Mouse (Mus musculus) lung, embryonic 16.5 days (tissue): ENCODE data around the gene Spata33. TPM values are rescaled to one million over a fixed set of nuclear protein-coding genes. Genes with fewer than 3 reads are reported as not detected.
"Not testable (repeated sequence)": the region's sequence is repeated elsewhere in the genome, so short reads cannot be mapped to it uniquely, and the experiment has no call there.

Experiments used
- ATAC-seq: fragments of 200-750 bp; cut with Nextera tagmentation; 2 replicates; pipeline ENCODE4 v1.8.0; 2017; ENCODE audit warnings: low read depth, mild to moderate bottlenecking, moderate library complexity
- H3K27ac ChIP-seq: fragments of 300-500 bp; sonication (generic); 2 replicates; pipeline ENCODE4 v1.5.1; 2014; ENCODE audit warnings: mild to moderate bottlenecking, control low read depth, low read length
- H3K27me3 ChIP-seq: fragments of 300-500 bp; sonication (generic); 2 replicates; pipeline ENCODE4 v1.6.1; 2014; ENCODE audit warnings: low read depth, low read length, mixed read lengths; ENCODE audit not compliant: control insufficient read depth, insufficient read depth
- H3K36me3 ChIP-seq: fragments of 300-500 bp; sonication (generic); 2 replicates; pipeline ENCODE4 v1.6.1; 2014; ENCODE audit warnings: low read length; ENCODE audit not compliant: control insufficient read depth, insufficient read depth
- H3K4me1 ChIP-seq: fragments of 300-500 bp; sonication (generic); replicated peaks from 2 replicates; pipeline ENCODE4 v1.6.1; 2014; ENCODE audit warnings: low read length, mixed read lengths; ENCODE audit not compliant: control insufficient read depth, insufficient read depth
- H3K4me2 ChIP-seq: fragments of 300-500 bp; sonication (generic); 2 replicates; pipeline ENCODE4 v1.6.1; 2014; ENCODE audit warnings: low read depth, low read length, control low read depth
- H3K4me3 ChIP-seq: fragments of 300-500 bp; sonication (generic); 2 replicates; pipeline ENCODE4 v1.5.1; 2014; ENCODE audit warnings: mild to moderate bottlenecking, low read length, control low read depth
- H3K9ac ChIP-seq: fragments of 300-500 bp; sonication (generic); 2 replicates; pipeline ENCODE4 v1.6.1; 2014; ENCODE audit warnings: low read length, control low read depth
- H3K9me3 ChIP-seq: fragments of 300-500 bp; sonication (generic); 2 replicates; pipeline ENCODE4 v1.6.1; 2016; ENCODE audit warnings: low read length; ENCODE audit not compliant: control insufficient read depth
- WGBS: fragments of 180-500 bp; shearing (Covaris S2); extraction: QIAGEN DNeasy Blood & Tissue Kit; methylation state at CpG from one replicate; pipeline ENCODE4 v1.1.7; 2014; 5-methylcytosine and 5-hydroxymethylcytosine counted together
- polyA plus RNA-seq: library from polyadenylated mRNA; unstranded; fragments of >200 nt; fragmentation: Nextera tagmentation; extraction: Ambion mirVana; gene quantifications from 2 replicates; pipeline ENCODE4 v1.2.1, GENCODE M21; 2015

Gene Spata33
- polyA plus RNA-seq, 1 experiment from 2014 or later, result 6.7 TPM

- WGBS, result 0% methylated on average over 87 of the region's 99 CpGs
- peak; percentile 98 for ATAC-seq
These were observed 41.7 kb downstream of the Spata33 start, which contains the start of the genes Zfp276 and Vps9d1 for GRCm38 (mm10) chr8:123254099-123254885. Zfp276 (plus strand) TSS chr8:123254195. Vps9d1 (minus strand) TSS chr8:123254348.

GRCm38 (mm10) chr8:123255170-123255569 is 42.5 kb downstream of the Spata33 start:
- no peak for ATAC-seq
- WGBS, result 62% methylated on average over 6 of the region's 6 CpGs
- Histone ChIP-seq H3K9me3 (no peaks in the 10 kb centered on the region), H3K4me1 (peaks cover 19% of the 10 kb centered on the region), H3K9ac (peak overlapping the region; percentile 99), H3K36me3 (peaks cover 16% of the 10 kb centered on the region), H3K4me2 (peak overlapping the region; percentile 90), H3K27ac (no peak overlapping the region), H3K4me3 (peak overlapping the region; percentile 97), H3K27me3 (no peaks in the 10 kb centered on the region)

More at GRCm38 (mm10) chr8:123254099-123254885, 41.7 kb downstream of the Spata33 start, which contains the start of the genes Zfp276 and Vps9d1:
- H3K4me2 ChIP-seq, result peak within 1 kb of the TSS; percentile 90
- no peaks in the 10 kb centered on the region for H3K27me3 ChIP-seq
- peaks cover 12% of the 10 kb centered on the region for H3K36me3 ChIP-seq
- H3K27ac ChIP-seq, result peak within 1 kb of the TSS; percentile 76
- no peaks in the 10 kb centered on the region for H3K9me3 ChIP-seq
- H3K9ac ChIP-seq, result peak within 1 kb of the TSS; percentile 99
- H3K4me3 ChIP-seq, result peak within 1 kb of the TSS; percentile 97
- H3K4me1 ChIP-seq, result peaks cover 19% of the 10 kb centered on the region

- H3K9ac ChIP-seq, result no peak overlapping the region
- no peaks in the 10 kb centered on the region for H3K9me3 ChIP-seq
- H3K4me3 ChIP-seq, result no peak overlapping the region
- no peak overlapping the region for H3K4me2 ChIP-seq
- H3K4me1 ChIP-seq, result peaks cover 19% of the 10 kb centered on the region
- peaks cover 23% of the 10 kb centered on the region for H3K36me3 ChIP-seq
- H3K27me3 ChIP-seq, result no peaks in the 10 kb centered on the region
- no peak overlapping the region for H3K27ac ChIP-seq
- ATAC-seq, result no peak
- WGBS, result 88% methylated on average over 3 of the region's 3 CpGs
These were observed 44.5 kb downstream of the Spata33 start for GRCm38 (mm10) chr8:123257114-123257513.

GRCm38 (mm10) chr8:123257593-123257992 is 45.0 kb downstream of the Spata33 start:
- H3K27ac ChIP-seq, H3K27me3 ChIP-seq, H3K9me3 ChIP-seq, H3K4me3 ChIP-seq, ATAC-seq, H3K4me2 ChIP-seq, H3K9ac ChIP-seq: not testable (repeated sequence)
- Histone ChIP-seq H3K36me3 (peaks cover 25% of the 10 kb centered on the region), H3K4me1 (peaks cover 18% of the 10 kb centered on the region)
- 88% methylated on average over 8 of the region's 8 CpGs for WGBS

GRCm38 (mm10) chr8:123267926-123268656 is 55.5 kb downstream of the Spata33 start:
- Histone ChIP-seq H3K27ac (no peak overlapping the region), H3K9ac (no peak overlapping the region), H3K4me1 (no peaks in the 10 kb centered on the region)

GRCm38 (mm10) chr8:123271147-123271546 is 58.5 kb downstream of the Spata33 start:
- WGBS, result 88% methylated on average over 10 of the region's 10 CpGs
- no peaks in the 10 kb centered on the region for H3K9me3 ChIP-seq
- no peak overlapping the region for H3K4me2 ChIP-seq
- no peak overlapping the region for H3K4me3 ChIP-seq
- no peaks in the 10 kb centered on the region for H3K4me1 ChIP-seq
- H3K36me3 ChIP-seq, result peaks cover 26% of the 10 kb centered on the region
- ATAC-seq, result no peak
- H3K27ac ChIP-seq, result no peak overlapping the region
- no peak overlapping the region for H3K9ac ChIP-seq
- no peaks in the 10 kb centered on the region for H3K27me3 ChIP-seq

More at GRCm38 (mm10) chr8:123267926-123268656, 55.5 kb downstream of the Spata33 start:
- Histone ChIP-seq H3K4me3 (no peak overlapping the region), H3K9me3 (no peaks in the 10 kb centered on the region), H3K4me2 (no peak overlapping the region), H3K27me3 (no peaks in the 10 kb centered on the region), H3K36me3 (peaks cover 45% of the 10 kb centered on the region)
- ATAC-seq, result no peak
- WGBS, result 71% methylated on average over 14 of the region's 14 CpGs

Other genes starting within 250 kb of the Spata33 start
- gene Ankrd11, start 170.6 kb upstream of the Spata33 start, polyA plus RNA-seq, result 23.9 and 25.8 TPM in 2 replicates
- gene Spg7, start 149.9 kb upstream of the Spata33 start, polyA plus RNA-seq, result 43.7 and 46.4 TPM in 2 replicates
- gene Rpl13, start 110.5 kb upstream of the Spata33 start, polyA plus RNA-seq, result 1,316 and 1,484 TPM in 2 replicates
- 0.73 and 0.83 TPM in 2 replicates for gene Cpne7, start 95.5 kb upstream of the Spata33 start, polyA plus RNA-seq
- gene Sult5a1, start 54.5 kb upstream of the Spata33 start, polyA plus RNA-seq, result 21.2 and 24.7 TPM in 2 replicates
- gene Dpep1, start 26.6 kb upstream of the Spata33 start, polyA plus RNA-seq, result 15.4 and 20.9 TPM in 2 replicates
- 138 and 147 TPM in 2 replicates for gene Chmp1a, start 69 bp upstream of the Spata33 start, polyA plus RNA-seq
- 30.0 and 30.1 TPM in 2 replicates for gene Cdk10, start 12.0 kb downstream of the Spata33 start, polyA plus RNA-seq
- 5.7 and 5.8 TPM in 2 replicates for gene Spata2l, start 23.4 kb downstream of the Spata33 start, polyA plus RNA-seq
- 22.0 and 23.1 TPM in 2 replicates for gene Zfp276, start 41.4 kb downstream of the Spata33 start, polyA plus RNA-seq
- 23.2 and 23.5 TPM in 2 replicates for gene Vps9d1, start 41.5 kb downstream of the Spata33 start, polyA plus RNA-seq
- gene Fanca, start 105.7 kb downstream of the Spata33 start, polyA plus RNA-seq, result 23.4 and 29.4 TPM in 2 replicates
- gene Spire2, start 119.9 kb downstream of the Spata33 start, polyA plus RNA-seq, result 0.96 and 1.2 TPM in 2 replicates
- 149 TPM in 2 replicates for gene Tcf25, start 160.9 kb downstream of the Spata33 start, polyA plus RNA-seq
- gene Mc1r, start 194.3 kb downstream of the Spata33 start, polyA plus RNA-seq, result not detected in 2 replicates
- gene Tubb3, start 198.6 kb downstream of the Spata33 start, polyA plus RNA-seq, result 5.8 and 11.0 TPM in 2 replicates
- 26.3 and 28.0 TPM in 2 replicates for gene Def8, start 210.7 kb downstream of the Spata33 start, polyA plus RNA-seq